Mouse (Mus musculus): Measurements from ENCODE around the gene Polg2.

GRCm38 (mm10) chr11:106802069-106802627 is 22.8 kb upstream of the Polg2 start:
- no peak for TF ChIP-seq POLR2A (IDR thresholded peaks at IDR 0.05; ENCODE audit: control insufficient read depth in 1 of 2, insufficient read depth in 1 of 2, low read depth in 1 of 2, low read length in 2 of 2, poor library complexity in 1 of 2)
- no peak for TF ChIP-seq ETS1 (IDR thresholded peaks at IDR 0.05; ENCODE audit: low read depth, low read length)
- TF ChIP-seq UBTF (IDR thresholded peaks at IDR 0.05; ENCODE audit: borderline replicate concordance, insufficient read depth, low read depth, low read length) = no peak
- TF ChIP-seq GATA1 (IDR thresholded peaks at IDR 0.05; ENCODE audit: low read depth, low read length) = no peak
- no peak for TF ChIP-seq CHD2 (IDR thresholded peaks at IDR 0.05; ENCODE audit: low read length)
- no peak for TF ChIP-seq GABPA (IDR thresholded peaks at IDR 0.05; ENCODE audit: low read depth, low read length)
- TF ChIP-seq CTCF (IDR thresholded peaks at IDR 0.05 in 2 of 3, conservative IDR thresholded peaks at IDR 0.05 in 1 of 3; ENCODE audit: control insufficient read depth in 1 of 3, insufficient read depth in 1 of 3, low read depth in 2 of 3, low read length in 3 of 3, poor library complexity in 1 of 3, severe bottlenecking in 1 of 3) = no peak
- TF ChIP-seq NRF1 (IDR thresholded peaks at IDR 0.05; ENCODE audit: insufficient read depth, low read depth, low read length, poor library complexity, severe bottlenecking) = no peak
- no peak for TF ChIP-seq NELFE (IDR thresholded peaks at IDR 0.05; ENCODE audit: low read depth, low read length)

All from MEL (cell line).